Mouse (Mus musculus) induced T-regulatory cell, adult 2 months (primary cell): ENCODE data around the gene Gm13285.
"Not testable (repeated sequence)": the region's sequence is repeated elsewhere in the genome, so short reads cannot be mapped to it uniquely, and the experiment has no call there.

ENCODE experiments used
- DNase-seq: peaks from one replicate; pipeline ENCODE4 v3.0.0-alpha.2; 2012; ENCODE audit warnings: low read depth

Gene Gm13285

GRCm38 (mm10) chr4:88799365-88799764, at the start of gene Gm13285:
Gm13285 (plus strand) TSS chr4:88799665.
- not testable (repeated sequence) for DNase-seq

- no peak for DNase-seq
These were observed 49.5 kb upstream of the Gm13285 start for GRCm38 (mm10) chr4:88749926-88750325.

GRCm38 (mm10) chr4:88754818-88755340, 44.6 kb upstream of the Gm13285 start, which contains the start of gene Gm13271:
Gm13271 (plus strand) TSS chr4:88754868.
- DNase-seq = not testable (repeated sequence)

- DNase-seq = peak; percentile 77
These were observed 42.6 kb upstream of the Gm13285 start for GRCm38 (mm10) chr4:88756581-88757513.

GRCm38 (mm10) chr4:88757628-88758031, 41.8 kb upstream of the Gm13285 start:
- peak; percentile 91 for DNase-seq

- not testable (repeated sequence) for DNase-seq
These were observed 40.7 kb upstream of the Gm13285 start for GRCm38 (mm10) chr4:88758751-88759150.

- DNase-seq = not testable (repeated sequence)
These were observed 39.7 kb upstream of the Gm13285 start, which contains the start of gene Gm13283 for GRCm38 (mm10) chr4:88759610-88760268. Gm13283 (plus strand) TSS chr4:88760119.

GRCm38 (mm10) chr4:88760431-88760830, 39.0 kb upstream of the Gm13285 start:
- DNase-seq = peak; percentile 76

- not testable (repeated sequence) for DNase-seq
These were observed 37.7 kb upstream of the Gm13285 start for GRCm38 (mm10) chr4:88761776-88762175.

GRCm38 (mm10) chr4:88762341-88762740, 37.1 kb upstream of the Gm13285 start:
- not testable (repeated sequence) for DNase-seq

- DNase-seq = peak; percentile 72
These were observed 36.0 kb upstream of the Gm13285 start for GRCm38 (mm10) chr4:88763384-88764018.

GRCm38 (mm10) chr4:88773534-88773933, 25.9 kb upstream of the Gm13285 start, which contains the start of gene Gm13290:
Gm13290 (plus strand) TSS chr4:88773834.
- DNase-seq = not testable (repeated sequence)

- not testable (repeated sequence) for DNase-seq
These were observed 22.8 kb upstream of the Gm13285 start, which contains the start of gene Gm13289 for GRCm38 (mm10) chr4:88776622-88777021. Gm13289 (plus strand) TSS chr4:88776922.

- DNase-seq = not testable (repeated sequence)
These were observed 19.9 kb upstream of the Gm13285 start, which contains the start of gene Gm13272 for GRCm38 (mm10) chr4:88779550-88779949. Gm13272 (plus strand) TSS chr4:88779850.

- DNase-seq = not testable (repeated sequence)
These were observed 19.1 kb upstream of the Gm13285 start for GRCm38 (mm10) chr4:88780320-88780719.

GRCm38 (mm10) chr4:88781831-88782230, 17.6 kb upstream of the Gm13285 start, which contains the start of gene Ifnz:
Ifnz (plus strand) TSS chr4:88782131.
- DNase-seq = not testable (repeated sequence)

- DNase-seq = not testable (repeated sequence)
These were observed 17.1 kb upstream of the Gm13285 start for GRCm38 (mm10) chr4:88782335-88782734.

GRCm38 (mm10) chr4:88785409-88785808, 14.1 kb upstream of the Gm13285 start, which contains the start of gene Gm13276:
Gm13276 (plus strand) TSS chr4:88785709.
- DNase-seq = not testable (repeated sequence)

GRCm38 (mm10) chr4:88788402-88788801, 11.1 kb upstream of the Gm13285 start, which contains the start of gene Gm13277:
Gm13277 (plus strand) TSS chr4:88788632.
- not testable (repeated sequence) for DNase-seq

- not testable (repeated sequence) for DNase-seq
These were observed 8.2 kb upstream of the Gm13285 start, which contains the start of gene Gm13278 for GRCm38 (mm10) chr4:88791250-88791649. Gm13278 (plus strand) TSS chr4:88791550.
